ENCODE assay signal across 12 mouse cellular contexts in genomic region chr4:152267748-152268369, GRCm38 (mm10). TPM values are rescaled to one million over a fixed set of nuclear protein-coding genes. Genes with fewer than 3 reads are reported as not detected.
DNase-seq lines count a peak whose midpoint lies in the region; ATAC-seq and TF ChIP-seq lines count a peak whose summit lies in the region.
"Had no signal": no experiment of that assay in that cellular context is flagged by ENCODE, and none has a peak within 500 bp of the region (broad histone marks: within the 10 kb centered on the region; RNA-seq: fewer than 3 reads in every experiment).

No protein-coding gene starts in this region.

- TF ChIP-seq POLR2A in olfactory bulb, adult 2 months (IDR thresholded peaks at IDR 0.05; ENCODE audit: insufficient read depth, low read depth, low read length): no peak

- no peak for TF ChIP-seq EP300 in stomach, postnatal 0 days (optimal IDR thresholded peaks at IDR 0.05)

- no peaks in the 10 kb centered on the region for H3K36me3 ChIP-seq in stomach, postnatal 0 days (ENCODE audit: control insufficient read depth, insufficient read depth, low read length)
- H3K36me3 ChIP-seq: limb, embryonic 13.5 days had no signal

- H3K9ac ChIP-seq in stomach, postnatal 0 days (ENCODE audit: low read length): no peak overlapping the region
- H3K9ac ChIP-seq: limb, embryonic 13.5 days had no signal

- DNase-seq in ovary, postnatal 36 days (ENCODE audit: low spot score): peak; percentile 39
- DNase-seq in ovary, postnatal 14 days (ENCODE audit: low spot score): no peak
- peak; percentile 91 for DNase-seq in cerebellum, adult 9-11 months
- peak; percentile 73 to 74 for DNase-seq in heart, postnatal 10 days
- DNase-seq in stomach, postnatal 0 days (ENCODE audit: low spot score): no peak
- DNase-seq in urinary bladder, adult 2 months (ENCODE audit: low spot score): no peak
- no peak for DNase-seq in c-Kit-positive CD71-positive TER-119-positive erythroid progenitor cells, embryonic 14.5 days (ENCODE audit: low spot score)

- 54% methylated on average over 13 of the region's 13 CpGs for WGBS in olfactory bulb, adult 2 months
- WGBS in stomach, postnatal 0 days: 57% methylated on average over 13 of the region's 13 CpGs

- H3K4me2 ChIP-seq in stomach, postnatal 0 days (replicated peaks; ENCODE audit: low read depth): no peak overlapping the region
- H3K4me2 ChIP-seq: limb, embryonic 13.5 days had no signal

- H3K4me1 ChIP-seq in olfactory bulb, adult 2 months (ENCODE audit: control insufficient read depth, insufficient read depth, low read length): peaks cover 69% of the 10 kb centered on the region
- H3K4me1 ChIP-seq in stomach, postnatal 0 days (replicated peaks; ENCODE audit: control insufficient read depth, insufficient read depth): peaks cover 3% of the 10 kb centered on the region; the same call in 1 of the 2 replicates

- no peaks in the 10 kb centered on the region for H3K9me3 ChIP-seq in stomach, postnatal 0 days (ENCODE audit: control insufficient read depth, low read length)
- H3K9me3 ChIP-seq: limb, embryonic 13.5 days had no signal

- no peak overlapping the region for H3K4me3 ChIP-seq in olfactory bulb, adult 2 months (ENCODE audit: insufficient read depth, low read depth, low read length)
- H3K4me3 ChIP-seq in stomach, postnatal 0 days (ENCODE audit: low read depth, low read length): no peak overlapping the region
- H3K4me3 ChIP-seq: limb, embryonic 13.5 days had no signal

- no peak for TF ChIP-seq CTCF in olfactory bulb, adult 2 months (IDR thresholded peaks at IDR 0.05; ENCODE audit: insufficient read depth, low read depth, low read length)
- no peak for TF ChIP-seq CTCF in stomach, postnatal 0 days (IDR thresholded peaks at IDR 0.05; ENCODE audit: low read depth)

- ATAC-seq in stomach, postnatal 0 days (ENCODE audit: low FRiP score, low TSS enrichment): no peak
- ATAC-seq: Patski had no signal

- no peaks in the 10 kb centered on the region for H3K27me3 ChIP-seq in stomach, postnatal 0 days (ENCODE audit: control insufficient read depth, insufficient read depth, low read length)
- H3K27me3 ChIP-seq: limb, embryonic 13.5 days; Patski had no signal

- H3K27ac ChIP-seq in olfactory bulb, adult 2 months (ENCODE audit: insufficient read depth, low read depth, low read length): 0 out of 2 replicates have a peak overlapping the region, but pooled peaks have one; percentile 12
- H3K27ac ChIP-seq in stomach, postnatal 0 days (replicated peaks): no peak overlapping the region
- H3K27ac ChIP-seq: limb, embryonic 13.5 days had no signal

- intact Hi-C loops in heart, postnatal 10 days (cut with DNase I): no loop called here

RNA-seq across cellular contexts. Expression of gene Gpr153, which starts 6.2 kb away (rescaled TPM):
- total RNA-seq in heart, postnatal 10 days (2021): 10 to 100 TPM; 30.2 to 31.3 TPM
- polyA plus RNA-seq in olfactory bulb, adult 2 months (2012; ENCODE audit: insufficient read depth, insufficient read length, low replicate concordance, missing spikeins): not detected in 2 replicates
- polyA plus RNA-seq in stomach, postnatal 0 days (2015; fragmentation: Nextera tagmentation; extraction: Ambion mirVana): 6.9 and 8.4 TPM in 2 replicates
- polyA plus RNA-seq in urinary bladder, adult 2 months (2012; rRNA removed): 31.3 and 39.2 TPM in 2 replicates
- total RNA-seq: hematopoietic stem cell, adult 5-6 weeks had no signal

RNA-seq across cellular contexts. Expression of gene Hes3, which starts 23.6 kb away (rescaled TPM):
- not detected for total RNA-seq in heart, postnatal 10 days (2021)
- polyA plus RNA-seq in olfactory bulb, adult 2 months (2012; ENCODE audit: insufficient read depth, insufficient read length, low replicate concordance, missing spikeins): not detected in 2 replicates
- not detected in 2 replicates for polyA plus RNA-seq in stomach, postnatal 0 days (2015; fragmentation: Nextera tagmentation; extraction: Ambion mirVana)
- polyA plus RNA-seq in urinary bladder, adult 2 months (2012; rRNA removed): not detected in 2 replicates
- total RNA-seq: hematopoietic stem cell, adult 5-6 weeks had no signal
- polyA plus RNA-seq: limb, embryonic 13.5 days; stomach, embryonic 16.5 days had no signal

RNA-seq across cellular contexts. Expression of gene Icmt, which starts 29.2 kb away (rescaled TPM):
- total RNA-seq in heart, postnatal 10 days (2021): 10 to 100 TPM; 27.3 to 33.4 TPM
- not detected in 2 replicates for polyA plus RNA-seq in olfactory bulb, adult 2 months (2012; ENCODE audit: insufficient read depth, insufficient read length, low replicate concordance, missing spikeins)
- polyA plus RNA-seq in stomach, postnatal 0 days (2015; fragmentation: Nextera tagmentation; extraction: Ambion mirVana): 9.6 and 10.2 TPM in 2 replicates
- 25.2 and 26.2 TPM in 2 replicates for polyA plus RNA-seq in urinary bladder, adult 2 months (2012; rRNA removed)

RNA-seq across cellular contexts. Expression of gene Rnf207, which starts 50.9 kb away (rescaled TPM):
- total RNA-seq in heart, postnatal 10 days (2021): 100 to 1,000 TPM in 1 of 2 experiments, 10 to 100 TPM in 1; 95.9 to 112 TPM
- polyA plus RNA-seq in olfactory bulb, adult 2 months (2012; ENCODE audit: insufficient read depth, insufficient read length, low replicate concordance, missing spikeins): not detected in 2 replicates
- 0.40 and 0.46 TPM in 2 replicates for polyA plus RNA-seq in stomach, postnatal 0 days (2015; fragmentation: Nextera tagmentation; extraction: Ambion mirVana)
- polyA plus RNA-seq in urinary bladder, adult 2 months (2012; rRNA removed): 28.0 and 34.9 TPM in 2 replicates

RNA-seq across cellular contexts. Expression of gene Rpl22, which starts 57.7 kb away (rescaled TPM):
- total RNA-seq in heart, postnatal 10 days (2021): 100 to 1,000 TPM; 283 to 290 TPM
- polyA plus RNA-seq in olfactory bulb, adult 2 months (2012; ENCODE audit: insufficient read depth, insufficient read length, low replicate concordance, missing spikeins): not detected in 2 replicates
- polyA plus RNA-seq in stomach, postnatal 0 days (2015; fragmentation: Nextera tagmentation; extraction: Ambion mirVana): 351 and 372 TPM in 2 replicates
- polyA plus RNA-seq in urinary bladder, adult 2 months (2012; rRNA removed): 727 and 877 TPM in 2 replicates

Comparison
In these comparisons a context has a peak if more than half of its experiments do, and no peak if none do; other contexts are left out.
1. DNase-seq: peak in ovary, postnatal 36 days (single experiment), cerebellum, adult 9-11 months (single experiment) and heart, postnatal 10 days (2 of 2); none in ovary, postnatal 14 days (single experiment), stomach, postnatal 0 days (single experiment), urinary bladder, adult 2 months (single experiment) and c-Kit-positive CD71-positive TER-119-positive erythroid progenitor cells, embryonic 14.5 days (single experiment).